Mouse (Mus musculus) limb, embryonic 14.5 days (tissue): Measurements from ENCODE around the gene Rbfox1. TPM values are rescaled to one million over a fixed set of nuclear protein-coding genes. Genes with fewer than 3 reads are reported as not detected.

ENCODE experiments used
- ATAC-seq: fragments of 200-750 bp; cut with Nextera tagmentation; 2 replicates; pipeline ENCODE4 v1.8.0; 2017; ENCODE audit warnings: low read depth, moderate number of reproducible peaks, moderate TSS enrichment; ENCODE audit not compliant: low FRiP score
- DNase-seq: peaks from one replicate; pipeline ENCODE4 v3.0.0-alpha.2; 2015; ENCODE audit warnings: low spot score
- H3K27ac ChIP-seq: fragments of 300-500 bp; sonication (generic); replicated peaks from 2 replicates; pipeline ENCODE4 v1.5.1; 2014; ENCODE audit warnings: low read depth, mild to moderate bottlenecking, low read length, moderate library complexity, mixed read lengths
- H3K27me3 ChIP-seq: fragments of 300-500 bp; sonication (generic); 2 replicates; pipeline ENCODE4 v1.6.1; 2014; ENCODE audit warnings: low read length, mixed read lengths; ENCODE audit not compliant: control insufficient read depth, insufficient read depth
- H3K36me3 ChIP-seq: fragments of 300-500 bp; sonication (generic); 2 replicates; pipeline ENCODE4 v1.6.1; 2014; ENCODE audit warnings: mild to moderate bottlenecking, low read length, moderate library complexity, mixed read lengths; ENCODE audit not compliant: control insufficient read depth, insufficient read depth
- H3K4me1 ChIP-seq: fragments of 300-500 bp; sonication (generic); 2 replicates; pipeline ENCODE4 v1.6.1; 2014; ENCODE audit warnings: antibody characterized with exemption, low read length, mixed read lengths; ENCODE audit not compliant: control insufficient read depth, insufficient read depth
- H3K4me2 ChIP-seq: fragments of 300-500 bp; sonication (generic); replicated peaks from 2 replicates; pipeline ENCODE4 v1.6.1; 2014; ENCODE audit warnings: low read depth, mild to moderate bottlenecking, low read length, moderate library complexity; ENCODE audit not compliant: severe bottlenecking
- H3K4me3 ChIP-seq: fragments of 300-500 bp; sonication (generic); replicated peaks from 2 replicates; pipeline ENCODE4 v1.5.1; 2014; ENCODE audit warnings: low read length
- H3K9ac ChIP-seq: fragments of 300-500 bp; sonication (generic); 2 replicates; pipeline ENCODE4 v1.6.1; 2014; ENCODE audit warnings: mild to moderate bottlenecking, low read depth, low read length, moderate library complexity; ENCODE audit not compliant: severe bottlenecking
- H3K9me3 ChIP-seq: fragments of 300-500 bp; sonication (generic); 2 replicates; pipeline ENCODE4 v1.6.1; 2016; ENCODE audit warnings: low read length; ENCODE audit not compliant: control insufficient read depth
- POLR2A ChIP-seq: fragments of 200-500 bp; IDR thresholded peaks from 2 replicates; pipeline ENCODE4 v1.8.0; 2012; ENCODE audit warnings: inconsistent platforms, mild to moderate bottlenecking, moderate library complexity, borderline replicate concordance; ENCODE audit not compliant: insufficient read depth, insufficient read length; ENCODE audit errors: extremely low read depth
- WGBS: fragments of 180-500 bp; shearing (Covaris S2); extraction: QIAGEN DNeasy Blood & Tissue Kit; methylation state at CpG from one replicate; pipeline ENCODE4 v1.1.7; 2014; 5-methylcytosine and 5-hydroxymethylcytosine counted together
- polyA plus RNA-seq, 2 experiments: library from polyadenylated mRNA; depleted of rRNA in 1 of 2; stranded (reverse) in 1 of 2; unstranded in 1 of 2; fragments of >200 nt; fragmentation: Nextera tagmentation in 1 of 2; extraction: Ambion mirVana in 1 of 2; gene quantifications; 2 replicates each; pipeline versions ENCODE4 v1.2.1 to v1.2.3; 2012 to 2014

The Rbfox1 gene
- polyA plus RNA-seq, 2 experiments = 3.8 to 6.0 TPM

GRCm38 (mm10) chr16:7164153-7164737 lies 1279.1 kb downstream of the Rbfox1 start:
- peaks cover 8% of the 10 kb centered on the region for H3K4me1 ChIP-seq
- H3K9me3 ChIP-seq = no peaks in the 10 kb centered on the region
- H3K27me3 ChIP-seq = no peaks in the 10 kb centered on the region
- no peak overlapping the region for H3K4me3 ChIP-seq
- no peak overlapping the region for H3K27ac ChIP-seq
- no peak for TF ChIP-seq POLR2A
- DNase-seq = no peak
- peak; percentile 12; the same call in 1 of the 2 replicates for ATAC-seq
- H3K36me3 ChIP-seq = no peaks in the 10 kb centered on the region
- no peak overlapping the region for H3K4me2 ChIP-seq
- no peak overlapping the region for H3K9ac ChIP-seq
- 31% methylated on average over 8 of the region's 8 CpGs for WGBS

GRCm38 (mm10) chr16:7175960-7176359 lies 1290.8 kb downstream of the Rbfox1 start:
- Histone ChIP-seq H3K9me3 (no peaks in the 10 kb centered on the region), H3K4me2 (no peak overlapping the region), H3K36me3 (no peaks in the 10 kb centered on the region), H3K27ac (no peak overlapping the region), H3K27me3 (no peaks in the 10 kb centered on the region), H3K4me3 (no peak overlapping the region), H3K4me1 (no peaks in the 10 kb centered on the region), H3K9ac (no peak overlapping the region)
- TF ChIP-seq POLR2A = no peak
- ATAC-seq = no peak
- DNase-seq = no peak
- 97% methylated on average over 2 of the region's 2 CpGs for WGBS

DNA sequence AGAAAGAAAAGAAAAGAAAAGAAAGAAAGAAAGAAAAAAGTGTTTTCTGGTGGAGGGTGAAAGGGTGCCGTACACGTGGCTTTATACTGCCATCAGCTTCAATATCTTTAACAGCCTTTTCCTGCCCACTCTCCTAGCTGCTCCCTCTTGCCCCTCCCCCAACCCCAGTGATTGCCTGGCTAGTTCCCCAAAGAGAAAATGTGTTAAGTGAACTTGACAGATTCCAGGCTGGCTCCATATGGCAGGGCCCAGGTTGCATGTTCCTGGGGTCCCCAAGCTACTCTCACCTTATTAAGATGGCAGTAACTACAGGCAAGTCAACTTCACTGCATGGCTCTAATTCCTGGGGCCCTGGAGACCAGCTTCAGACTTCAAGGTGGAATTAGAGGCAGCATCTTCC lies 1302.6 kb downstream of the Rbfox1 start:
- WGBS = 15% methylated on average over 2 of the region's 2 CpGs
- H3K4me3 ChIP-seq = no peak overlapping the region
- ATAC-seq (no peak), DNase-seq (no peak)
- H3K36me3 ChIP-seq = no peaks in the 10 kb centered on the region
- no peak overlapping the region for H3K27ac ChIP-seq
- H3K4me1 ChIP-seq = peaks cover 8% of the 10 kb centered on the region; the same call in 1 of the 2 replicates
- no peaks in the 10 kb centered on the region for H3K27me3 ChIP-seq
- no peak overlapping the region for H3K9ac ChIP-seq
- no peaks in the 10 kb centered on the region for H3K9me3 ChIP-seq
- no peak overlapping the region for H3K4me2 ChIP-seq
- no peak for TF ChIP-seq POLR2A

GRCm38 (mm10) chr16:7193535-7193934 lies 1308.4 kb downstream of the Rbfox1 start:
- Histone ChIP-seq H3K36me3 (no peaks in the 10 kb centered on the region), H3K9ac (no peak overlapping the region), H3K4me2 (no peak overlapping the region), H3K4me3 (no peak overlapping the region), H3K27ac (no peak overlapping the region), H3K4me1 (no peaks in the 10 kb centered on the region), H3K27me3 (no peaks in the 10 kb centered on the region), H3K9me3 (no peaks in the 10 kb centered on the region)
- TF ChIP-seq POLR2A = no peak
- 64% methylated on average over 5 of the region's 5 CpGs for whole genome bisulfite sequencing
- ATAC-seq = no peak
- DNase-seq = no peak

- H3K36me3 ChIP-seq = no peaks in the 10 kb centered on the region
- no peak for ATAC-seq
- no peak overlapping the region for H3K27ac ChIP-seq
- no peak overlapping the region for H3K4me2 ChIP-seq
- H3K4me3 ChIP-seq = no peak overlapping the region
- 72% methylated on average over 5 of the region's 5 CpGs for WGBS
- no peaks in the 10 kb centered on the region for H3K9me3 ChIP-seq
- H3K27me3 ChIP-seq = no peaks in the 10 kb centered on the region
- H3K9ac ChIP-seq = no peak overlapping the region
- no peak for TF ChIP-seq POLR2A
- DNase-seq = no peak
- H3K4me1 ChIP-seq = no peaks in the 10 kb centered on the region
These were observed 1312.8 kb downstream of the Rbfox1 start for GRCm38 (mm10) chr16:7197953-7198352.
